Mouse (Mus musculus): ENCODE measurements around the gene Mtmr10. TPM values are rescaled to one million over a fixed set of nuclear protein-coding genes. Genes with fewer than 3 reads are reported as not detected.

Gene Mtmr10
- 5.3 and 5.4 TPM in 2 replicates for polyA plus RNA-seq (2015; fragmentation: Nextera tagmentation; extraction: Ambion mirVana)

DNA sequence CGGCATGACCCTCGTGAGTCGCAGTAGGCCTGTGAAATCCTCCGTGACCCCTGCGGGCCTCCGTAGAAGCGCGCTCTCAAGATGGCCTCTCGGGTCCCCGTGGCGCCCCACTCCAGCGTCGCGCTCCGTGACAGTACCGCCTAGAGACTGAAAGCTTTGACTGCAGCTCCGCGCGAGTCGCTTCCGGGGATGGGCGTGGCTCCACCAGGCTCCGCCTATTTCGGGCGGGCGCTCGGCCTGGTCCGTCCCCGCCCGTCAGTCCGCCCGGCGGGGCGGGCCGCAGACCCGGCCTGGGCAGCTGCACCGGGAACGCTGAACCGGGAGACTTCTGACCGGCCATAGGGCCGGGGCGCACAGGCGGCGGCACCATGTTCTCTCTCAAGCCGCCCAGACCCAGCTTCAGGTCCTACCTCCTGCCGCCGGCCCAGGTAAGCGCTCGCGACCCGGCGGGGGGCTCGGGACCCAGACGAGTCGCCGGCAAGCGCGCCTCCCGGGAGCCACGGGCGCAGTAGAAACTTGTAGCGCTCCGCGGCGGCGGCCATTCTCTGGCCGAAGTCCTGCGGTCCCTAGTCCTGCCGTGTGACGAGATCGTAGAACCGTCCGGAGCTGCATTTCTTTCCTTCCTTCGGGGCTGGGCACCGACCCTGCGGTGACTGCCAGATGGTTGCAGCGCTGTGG lies at the start of gene Mtmr10:
Gene Mtmr10 (plus strand): TSS at position 240 of the 678 bp plus-strand sequence.
- ATAC-seq (ENCODE audit: low FRiP score, low TSS enrichment) (peak; percentile 99), DNase-seq (ENCODE audit: low spot score) (peak; percentile 99)
- peak within 1 kb of the TSS; percentile 92 for H3K27ac ChIP-seq (replicated peaks)
- peak within 1 kb of the TSS; percentile 69 for H3K4me2 ChIP-seq (replicated peaks; ENCODE audit: low read depth)
- under 1% methylated on average over 65 of the region's 77 CpGs for WGBS
- H3K36me3 ChIP-seq (ENCODE audit: control insufficient read depth, insufficient read depth, low read length), result no peaks in the 10 kb centered on the region
- peaks cover 2% of the 10 kb centered on the region; the same call in 1 of the 2 replicates for H3K4me1 ChIP-seq (replicated peaks; ENCODE audit: control insufficient read depth, insufficient read depth)
- H3K9ac ChIP-seq (ENCODE audit: low read length), result peak within 1 kb of the TSS; percentile 88
- no peaks in the 10 kb centered on the region for H3K9me3 ChIP-seq (ENCODE audit: control insufficient read depth, low read length)
- no peaks in the 10 kb centered on the region for H3K27me3 ChIP-seq (ENCODE audit: control insufficient read depth, insufficient read depth, low read length)
- H3K4me3 ChIP-seq (ENCODE audit: low read depth, low read length), result peak within 1 kb of the TSS; percentile 92
- TF ChIP-seq EP300 (optimal IDR thresholded peaks at IDR 0.05) (peak; percentile 73), CTCF (IDR thresholded peaks at IDR 0.05; ENCODE audit: low read depth) (peak; percentile 65)

DNA sequence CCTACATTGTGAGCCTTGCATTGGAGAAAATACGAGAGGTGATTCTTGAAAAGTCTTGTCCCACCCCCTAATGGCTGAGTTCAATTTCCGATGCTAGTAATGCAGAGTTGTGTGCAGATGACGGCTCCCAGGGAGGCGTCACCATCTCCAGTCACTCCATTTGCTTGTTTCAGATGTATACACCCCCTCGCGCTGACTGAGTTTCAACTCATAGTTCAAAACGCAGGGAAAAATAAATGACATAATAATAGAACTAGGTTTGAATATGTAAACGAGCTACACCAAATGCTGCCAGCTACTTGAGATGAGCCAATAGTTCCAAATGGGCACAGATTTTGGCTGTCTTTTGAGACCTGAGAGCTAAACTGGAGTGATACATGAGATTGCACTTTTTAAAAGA lies 49.7 kb upstream of the Mtmr10 start:
- WGBS, result 87% methylated on average over 8 of the region's 8 CpGs
- no peaks in the 10 kb centered on the region for H3K36me3 ChIP-seq (ENCODE audit: control insufficient read depth, insufficient read depth, low read length)
- ATAC-seq (ENCODE audit: low FRiP score, low TSS enrichment) (no peak), DNase-seq (ENCODE audit: low spot score) (no peak)
- no peak overlapping the region for H3K4me3 ChIP-seq (ENCODE audit: low read depth, low read length)
- H3K27ac ChIP-seq (replicated peaks), result no peak overlapping the region
- H3K9me3 ChIP-seq (ENCODE audit: control insufficient read depth, low read length), result no peaks in the 10 kb centered on the region
- no peak overlapping the region for H3K4me2 ChIP-seq (replicated peaks; ENCODE audit: low read depth)
- H3K9ac ChIP-seq (ENCODE audit: low read length), result no peak overlapping the region
- no peaks in the 10 kb centered on the region for H3K27me3 ChIP-seq (ENCODE audit: control insufficient read depth, insufficient read depth, low read length)
- TF ChIP-seq EP300 (optimal IDR thresholded peaks at IDR 0.05), result no peak
- no peak for TF ChIP-seq CTCF (IDR thresholded peaks at IDR 0.05; ENCODE audit: low read depth)
- H3K4me1 ChIP-seq (replicated peaks; ENCODE audit: control insufficient read depth, insufficient read depth), result no peaks in the 10 kb centered on the region

DNA sequence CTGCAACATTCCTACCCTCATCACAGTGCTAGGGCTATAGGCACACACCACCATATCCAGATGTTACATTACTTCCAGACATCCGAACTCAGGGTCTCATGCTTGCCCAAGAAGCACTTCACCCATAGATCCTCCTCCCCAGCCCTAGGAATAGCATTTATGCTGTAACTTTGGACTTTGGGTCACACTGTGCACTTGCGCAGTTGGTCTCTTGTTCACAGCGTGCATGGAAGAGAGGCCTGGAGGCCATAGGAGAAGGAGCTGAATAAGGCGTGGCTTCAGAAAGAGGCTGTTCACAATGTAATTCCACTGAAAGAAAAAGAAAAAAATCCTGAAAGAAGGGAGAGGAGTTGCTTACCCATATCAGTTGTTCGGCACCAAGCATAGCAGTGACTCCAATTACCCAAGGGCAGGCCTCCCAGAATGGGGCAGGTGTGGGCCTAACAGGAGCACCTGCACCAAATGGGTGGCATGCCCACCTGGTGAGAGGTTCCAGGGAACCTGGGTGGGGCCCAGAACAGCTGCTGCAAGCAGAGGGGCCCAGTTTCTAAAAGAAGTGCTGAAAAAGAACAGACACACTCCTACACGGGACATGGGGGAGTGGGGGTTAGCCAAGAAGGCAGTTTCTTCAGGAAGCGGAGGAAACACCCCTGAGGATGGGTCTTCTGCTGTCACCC lies 48.9 kb upstream of the Mtmr10 start:
- no peak for TF ChIP-seq EP300 (optimal IDR thresholded peaks at IDR 0.05)
- no peak for TF ChIP-seq CTCF (IDR thresholded peaks at IDR 0.05; ENCODE audit: low read depth)
- H3K27me3 ChIP-seq (ENCODE audit: control insufficient read depth, insufficient read depth, low read length), result no peaks in the 10 kb centered on the region
- no peak overlapping the region for H3K27ac ChIP-seq (replicated peaks)
- H3K36me3 ChIP-seq (ENCODE audit: control insufficient read depth, insufficient read depth, low read length), result no peaks in the 10 kb centered on the region
- ATAC-seq (ENCODE audit: low FRiP score, low TSS enrichment) (no peak), DNase-seq (ENCODE audit: low spot score) (no peak)
- H3K9me3 ChIP-seq (ENCODE audit: control insufficient read depth, low read length), result no peaks in the 10 kb centered on the region
- H3K4me3 ChIP-seq (ENCODE audit: low read depth, low read length), result no peak overlapping the region
- no peak overlapping the region for H3K4me2 ChIP-seq (replicated peaks; ENCODE audit: low read depth)
- H3K4me1 ChIP-seq (replicated peaks; ENCODE audit: control insufficient read depth, insufficient read depth), result no peaks in the 10 kb centered on the region
- WGBS, result 72% methylated on average over 7 of the region's 7 CpGs
- no peak overlapping the region for H3K9ac ChIP-seq (ENCODE audit: low read length)

GRCm38 (mm10) chr7:64239138-64239805 lies 48.2 kb upstream of the Mtmr10 start:
- Histone ChIP-seq H3K4me2 (replicated peaks; ENCODE audit: low read depth) (no peak overlapping the region), H3K9ac (ENCODE audit: low read length) (no peak overlapping the region), H3K4me1 (replicated peaks; ENCODE audit: control insufficient read depth, insufficient read depth) (no peaks in the 10 kb centered on the region), H3K27me3 (ENCODE audit: control insufficient read depth, insufficient read depth, low read length) (no peaks in the 10 kb centered on the region), H3K36me3 (ENCODE audit: control insufficient read depth, insufficient read depth, low read length) (no peaks in the 10 kb centered on the region), H3K4me3 (ENCODE audit: low read depth, low read length) (no peak overlapping the region), H3K27ac (replicated peaks) (no peak overlapping the region), H3K9me3 (ENCODE audit: control insufficient read depth, low read length) (no peaks in the 10 kb centered on the region)
- ATAC-seq (ENCODE audit: low FRiP score, low TSS enrichment) (no peak), DNase-seq (ENCODE audit: low spot score) (no peak)
- TF ChIP-seq CTCF (IDR thresholded peaks at IDR 0.05; ENCODE audit: low read depth) (no peak), EP300 (optimal IDR thresholded peaks at IDR 0.05) (no peak)
- WGBS, result 77% methylated on average over 9 of the region's 9 CpGs

DNA sequence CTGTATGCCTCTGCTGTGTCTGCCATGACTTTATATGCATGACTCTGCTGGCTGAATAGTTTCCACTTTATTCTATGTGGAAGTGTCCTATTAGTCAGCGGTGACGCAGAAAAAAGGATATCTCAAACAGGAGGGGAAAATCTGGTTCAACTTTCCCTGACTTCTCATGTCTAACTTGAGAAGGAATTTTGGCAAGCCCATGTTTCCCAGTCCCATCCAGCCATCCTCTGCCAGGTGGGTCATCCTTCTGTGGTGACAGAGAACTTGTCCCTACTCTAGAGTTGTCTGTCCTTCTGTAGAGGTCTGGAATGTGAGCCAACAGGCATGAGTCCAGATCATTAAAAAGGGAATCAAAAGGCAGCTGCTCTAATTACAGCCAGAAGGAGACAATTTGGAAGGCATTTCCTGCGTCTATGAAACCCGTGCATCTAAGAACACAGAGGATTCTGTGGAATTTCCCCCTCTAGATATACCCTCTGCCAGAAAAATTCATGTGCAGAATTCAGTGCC lies 47.6 kb upstream of the Mtmr10 start:
- WGBS, result 62% methylated on average over 4 of the region's 4 CpGs
- H3K4me1 ChIP-seq (replicated peaks; ENCODE audit: control insufficient read depth, insufficient read depth), result no peaks in the 10 kb centered on the region
- H3K27ac ChIP-seq (replicated peaks), result no peak overlapping the region
- H3K4me2 ChIP-seq (replicated peaks; ENCODE audit: low read depth), result no peak overlapping the region
- TF ChIP-seq EP300 (optimal IDR thresholded peaks at IDR 0.05), result no peak
- H3K9me3 ChIP-seq (ENCODE audit: control insufficient read depth, low read length), result no peaks in the 10 kb centered on the region
- no peak overlapping the region for H3K4me3 ChIP-seq (ENCODE audit: low read depth, low read length)
- no peaks in the 10 kb centered on the region for H3K36me3 ChIP-seq (ENCODE audit: control insufficient read depth, insufficient read depth, low read length)
- DNase-seq (ENCODE audit: low spot score), result no peak
- no peaks in the 10 kb centered on the region for H3K27me3 ChIP-seq (ENCODE audit: control insufficient read depth, insufficient read depth, low read length)
- no peak for ATAC-seq (ENCODE audit: low FRiP score, low TSS enrichment)
- H3K9ac ChIP-seq (ENCODE audit: low read length), result no peak overlapping the region

All from stomach, postnatal 0 days (tissue).